Mouse (Mus musculus) limb, embryonic 15.5 days (tissue): ENCODE data around the gene Arl14ep. TPM values are rescaled to one million over a fixed set of nuclear protein-coding genes. Genes with fewer than 3 reads are reported as not detected.
A peak's percentile ranks its signal among the peaks of the same experiment; 100 is the strongest.

ENCODE experiments used
- ATAC-seq: fragments of 200-750 bp; cut with Nextera tagmentation; 2 replicates; pipeline ENCODE4 v1.8.0; 2017; ENCODE audit warnings: low read depth, moderate TSS enrichment; ENCODE audit not compliant: insufficient number of reproducible peaks, low FRiP score, low TSS enrichment
- H3K27ac ChIP-seq: fragments of 300-500 bp; sonication (generic); 2 replicates; pipeline ENCODE4 v1.5.1; 2015; ENCODE audit warnings: moderate library complexity, mild to moderate bottlenecking, inconsistent platforms
- H3K27me3 ChIP-seq: fragments of 300-500 bp; sonication (generic); 2 replicates; pipeline ENCODE4 v1.6.1; 2015; ENCODE audit warnings: inconsistent platforms
- H3K36me3 ChIP-seq: fragments of 300-500 bp; sonication (generic); 2 replicates; pipeline ENCODE4 v1.6.1; 2015; ENCODE audit warnings: inconsistent platforms
- H3K4me1 ChIP-seq: fragments of 300-500 bp; sonication (generic); 2 replicates; pipeline ENCODE4 v1.6.1; 2015; ENCODE audit warnings: inconsistent platforms
- H3K4me2 ChIP-seq: fragments of 300-500 bp; sonication (generic); 2 replicates; pipeline ENCODE4 v1.6.1; 2015; ENCODE audit warnings: mild to moderate bottlenecking, inconsistent platforms
- H3K4me3 ChIP-seq: fragments of 300-500 bp; sonication (generic); 2 replicates; pipeline ENCODE4 v1.5.1; 2015; ENCODE audit warnings: mild to moderate bottlenecking, inconsistent platforms
- H3K9ac ChIP-seq: fragments of 300-500 bp; sonication (generic); 2 replicates; pipeline ENCODE4 v1.6.1; 2015; ENCODE audit warnings: inconsistent platforms
- H3K9me3 ChIP-seq: fragments of 300-500 bp; sonication (generic); 2 replicates; pipeline ENCODE4 v1.6.1; 2016; ENCODE audit warnings: inconsistent platforms
- WGBS: fragments of 180-500 bp; shearing (Covaris S2); methylation state at CpG from one replicate; pipeline ENCODE4 v1.1.7; 2015; 5-methylcytosine and 5-hydroxymethylcytosine counted together
- polyA plus RNA-seq: library from polyadenylated mRNA; unstranded; fragments of >200 nt; fragmentation: Nextera tagmentation; extraction: Ambion mirVana; gene quantifications from 2 replicates; pipeline ENCODE4 v1.2.1, GENCODE M21; 2015

Arl14ep gene
- polyA plus RNA-seq, 1 experiment from 2014 or later = 50.6 TPM

GRCm38 (mm10) chr2:106973332-106973958, 779 bp downstream of the Arl14ep start:
- Histone ChIP-seq H3K4me1 (peaks cover 9% of the 10 kb centered on the region; the same call in 1 of the 2 replicates), H3K27me3 (0 out of 2 replicates have a peak, but pooled peaks cover 3% of the 10 kb centered on the region), H3K36me3 (0 out of 2 replicates have a peak, but pooled peaks cover under 1% of the 10 kb centered on the region), H3K4me3 (peak overlapping the region; percentile 73), H3K9me3 (no peaks in the 10 kb centered on the region), H3K9ac (peak overlapping the region; percentile 82), H3K4me2 (peak overlapping the region; percentile 60), H3K27ac (no peak overlapping the region)
- 61% methylated on average over 17 of the region's 17 CpGs for WGBS
- no peak for ATAC-seq

GRCm38 (mm10) chr2:106972851-106973250, 1.4 kb downstream of the Arl14ep start:
- 96% methylated on average over 6 of the region's 6 CpGs for WGBS
- Histone ChIP-seq H3K4me3 (0 out of 2 replicates have a peak overlapping the region, but pooled peaks have one; percentile 73), H3K9me3 (no peaks in the 10 kb centered on the region), H3K27ac (no peak overlapping the region), H3K27me3 (0 out of 2 replicates have a peak, but pooled peaks cover 3% of the 10 kb centered on the region), H3K4me1 (peaks cover 13% of the 10 kb centered on the region; the same call in 1 of the 2 replicates), H3K4me2 (peak overlapping the region; percentile 60; the same call in 1 of the 2 replicates), H3K36me3 (peaks cover 6% of the 10 kb centered on the region; the same call in 1 of the 2 replicates), H3K9ac (no peak overlapping the region)
- ATAC-seq = no peak

- no peaks in the 10 kb centered on the region for H3K9me3 ChIP-seq
- H3K36me3 ChIP-seq = peaks cover 14% of the 10 kb centered on the region
- H3K9ac ChIP-seq = no peak overlapping the region
- no peak overlapping the region for H3K4me2 ChIP-seq
- H3K4me3 ChIP-seq = no peak overlapping the region
- H3K27me3 ChIP-seq = no peaks in the 10 kb centered on the region
- no peak overlapping the region for H3K27ac ChIP-seq
- peaks cover 13% of the 10 kb centered on the region; the same call in 1 of the 2 replicates for H3K4me1 ChIP-seq
- ATAC-seq = no peak
- 98% methylated on average over 12 of the region's 12 CpGs for WGBS
Measured at GRCm38 (mm10) chr2:106970971-106971370, 3.3 kb downstream of the Arl14ep start.

GRCm38 (mm10) chr2:106968320-106968719, 5.9 kb downstream of the Arl14ep start:
- Histone ChIP-seq H3K27me3 (no peaks in the 10 kb centered on the region), H3K27ac (0 out of 2 replicates have a peak overlapping the region, but pooled peaks have one; percentile 11), H3K36me3 (peaks cover 33% of the 10 kb centered on the region), H3K4me2 (no peak overlapping the region), H3K9me3 (no peaks in the 10 kb centered on the region), H3K4me1 (peaks cover 10% of the 10 kb centered on the region; the same call in 1 of the 2 replicates), H3K4me3 (no peak overlapping the region), H3K9ac (no peak overlapping the region)
- 68% methylated on average over 6 of the region's 6 CpGs for WGBS
- ATAC-seq = 0 out of 2 replicates have a peak, but pooled peaks have one; percentile 35

GRCm38 (mm10) chr2:106963560-106963959, 10.7 kb downstream of the Arl14ep start:
- Histone ChIP-seq H3K9ac (no peak overlapping the region), H3K27me3 (no peaks in the 10 kb centered on the region), H3K4me3 (no peak overlapping the region), H3K9me3 (no peaks in the 10 kb centered on the region), H3K36me3 (peaks cover 41% of the 10 kb centered on the region), H3K4me1 (0 out of 2 replicates have a peak, but pooled peaks cover 4% of the 10 kb centered on the region), H3K27ac (no peak overlapping the region), H3K4me2 (no peak overlapping the region)
- 89% methylated on average over 3 of the region's 3 CpGs for WGBS
- ATAC-seq = no peak

GRCm38 (mm10) chr2:106961650-106962049, 12.6 kb downstream of the Arl14ep start:
- Histone ChIP-seq H3K9ac (no peak overlapping the region), H3K4me2 (no peak overlapping the region), H3K9me3 (no peaks in the 10 kb centered on the region), H3K27ac (no peak overlapping the region), H3K4me1 (no peaks in the 10 kb centered on the region), H3K36me3 (peaks cover 27% of the 10 kb centered on the region), H3K4me3 (no peak overlapping the region), H3K27me3 (no peaks in the 10 kb centered on the region)
- WGBS = 81% methylated on average over 3 of the region's 3 CpGs
- ATAC-seq = no peak

GRCm38 (mm10) chr2:106961066-106961465, 13.2 kb downstream of the Arl14ep start:
- Histone ChIP-seq H3K4me2 (no peak overlapping the region), H3K27me3 (no peaks in the 10 kb centered on the region), H3K27ac (no peak overlapping the region), H3K4me3 (no peak overlapping the region), H3K4me1 (no peaks in the 10 kb centered on the region), H3K9ac (no peak overlapping the region), H3K36me3 (peaks cover 27% of the 10 kb centered on the region), H3K9me3 (no peaks in the 10 kb centered on the region)
- ATAC-seq = no peak
- WGBS = 86% methylated on average over 2 of the region's 2 CpGs

- Histone ChIP-seq H3K27ac (no peak overlapping the region), H3K4me1 (peaks cover 3% of the 10 kb centered on the region; the same call in 1 of the 2 replicates), H3K9me3 (no peaks in the 10 kb centered on the region), H3K27me3 (no peaks in the 10 kb centered on the region), H3K4me2 (no peak overlapping the region), H3K36me3 (peaks cover 21% of the 10 kb centered on the region), H3K9ac (no peak overlapping the region), H3K4me3 (no peak overlapping the region)
- ATAC-seq = no peak
- WGBS = 29% methylated on average over 7 of the region's 7 CpGs
Measured at GRCm38 (mm10) chr2:106960237-106960636, 14.0 kb downstream of the Arl14ep start.

GRCm38 (mm10) chr2:106959380-106959779, 14.8 kb downstream of the Arl14ep start:
- ATAC-seq = no peak

GRCm38 (mm10) chr2:106958916-106959315, 15.3 kb downstream of the Arl14ep start:
- no peak overlapping the region for H3K9ac ChIP-seq
- H3K9me3 ChIP-seq = no peaks in the 10 kb centered on the region
- H3K27me3 ChIP-seq = no peaks in the 10 kb centered on the region
- WGBS = 78% methylated on average over 6 of the region's 6 CpGs
- peaks cover 5% of the 10 kb centered on the region; the same call in 1 of the 2 replicates for H3K4me1 ChIP-seq
- H3K4me3 ChIP-seq = no peak overlapping the region
- no peak for ATAC-seq
- peaks cover 13% of the 10 kb centered on the region for H3K36me3 ChIP-seq
- no peak overlapping the region for H3K27ac ChIP-seq
- no peak overlapping the region for H3K4me2 ChIP-seq

More at GRCm38 (mm10) chr2:106959380-106959779, 14.8 kb downstream of the Arl14ep start:
- H3K9ac ChIP-seq = no peak overlapping the region
- H3K27ac ChIP-seq = no peak overlapping the region
- H3K4me3 ChIP-seq = no peak overlapping the region
- H3K9me3 ChIP-seq = no peaks in the 10 kb centered on the region
- 88% methylated on average over 5 of the region's 5 CpGs for WGBS
- H3K4me1 ChIP-seq = peaks cover 5% of the 10 kb centered on the region; the same call in 1 of the 2 replicates
- no peaks in the 10 kb centered on the region for H3K27me3 ChIP-seq
- no peak overlapping the region for H3K4me2 ChIP-seq
- peaks cover 13% of the 10 kb centered on the region for H3K36me3 ChIP-seq

- no peak overlapping the region for H3K27ac ChIP-seq
- H3K9ac ChIP-seq = no peak overlapping the region
Measured at GRCm38 (mm10) chr2:106956146-106956545, 18.1 kb downstream of the Arl14ep start.

GRCm38 (mm10) chr2:106955621-106956020, 18.6 kb downstream of the Arl14ep start:
- no peak for ATAC-seq
- H3K4me3 ChIP-seq = 0 out of 2 replicates have a peak overlapping the region, but pooled peaks have one; percentile 13
- H3K4me2 ChIP-seq = 0 out of 2 replicates have a peak overlapping the region, but pooled peaks have one; percentile 24
- no peak overlapping the region for H3K9ac ChIP-seq
- H3K27me3 ChIP-seq = no peaks in the 10 kb centered on the region
- H3K4me1 ChIP-seq = peaks cover 5% of the 10 kb centered on the region; the same call in 1 of the 2 replicates
- H3K36me3 ChIP-seq = no peaks in the 10 kb centered on the region
- no peaks in the 10 kb centered on the region for H3K9me3 ChIP-seq
- 9% methylated on average over 10 of the region's 10 CpGs for WGBS
- no peak overlapping the region for H3K27ac ChIP-seq

More at GRCm38 (mm10) chr2:106956146-106956545, 18.1 kb downstream of the Arl14ep start:
- no peak for ATAC-seq
- Histone ChIP-seq H3K36me3 (no peaks in the 10 kb centered on the region), H3K4me1 (peaks cover 5% of the 10 kb centered on the region; the same call in 1 of the 2 replicates), H3K4me3 (no peak overlapping the region), H3K9me3 (no peaks in the 10 kb centered on the region), H3K27me3 (no peaks in the 10 kb centered on the region), H3K4me2 (0 out of 2 replicates have a peak overlapping the region, but pooled peaks have one; percentile 24)
- WGBS = 53% methylated on average over 6 of the region's 6 CpGs
